Mouse (Mus musculus) spleen, postnatal 14 days (tissue): Measurements from ENCODE around the gene Hdgfl2.

Experiments used
- DNase-seq, 2 experiments: peaks; one replicate each; pipeline ENCODE4 v3.0.0; 2021 to 2022; ENCODE audit warnings: low spot score in 2 of 2

Gene Hdgfl2

GRCm38 (mm10) chr17:56125276-56125630, 45.8 kb downstream of the Hdgfl2 start:
- no peak for DNase-seq

- no peak for DNase-seq
These were observed 46.7 kb downstream of the Hdgfl2 start for GRCm38 (mm10) chr17:56126175-56126574.

DNA sequence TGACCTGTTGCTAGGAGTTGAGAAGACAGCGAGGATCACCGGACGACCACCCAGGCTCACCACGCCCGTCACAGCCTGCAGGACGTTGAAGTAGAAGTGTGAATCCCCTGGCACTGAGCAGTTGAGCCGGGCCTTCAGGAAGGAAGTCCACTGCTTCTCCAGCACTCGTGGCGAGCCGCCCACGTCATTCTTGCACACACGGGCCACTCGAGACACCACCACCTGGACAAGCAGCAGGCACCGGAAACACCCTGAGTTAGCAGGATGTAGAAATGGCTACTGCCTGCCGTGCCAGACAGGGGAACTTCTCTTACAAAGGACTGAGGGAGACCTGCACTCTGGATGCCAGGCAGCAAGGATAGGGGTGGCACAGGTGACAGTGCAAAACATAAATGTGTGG, 48.8 kb downstream of the Hdgfl2 start:
- no peak for DNase-seq

- DNase-seq, result no peak
These were observed 51.7 kb downstream of the Hdgfl2 start for GRCm38 (mm10) chr17:56131136-56131535.

DNA sequence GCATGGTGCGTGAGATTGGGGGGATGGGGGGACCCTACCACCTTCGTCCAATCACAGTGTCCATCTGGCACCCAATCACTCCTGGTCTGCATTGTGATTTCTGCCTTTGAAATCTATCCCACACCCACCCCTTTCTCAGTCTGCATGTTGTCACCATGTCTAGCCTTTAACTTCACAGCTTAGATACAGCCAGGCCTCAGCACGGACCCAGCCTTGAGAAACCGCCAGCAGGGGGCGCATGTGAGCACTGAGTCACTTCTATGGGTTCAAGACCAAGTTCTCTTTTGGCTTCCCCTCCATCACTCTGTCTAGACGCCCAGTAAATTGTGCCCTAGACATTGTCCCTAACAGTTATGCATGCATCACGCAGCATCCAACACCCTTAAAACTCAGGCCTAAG, 52.4 kb downstream of the Hdgfl2 start:
- peak; percentile 44 to 72 for DNase-seq

DNA sequence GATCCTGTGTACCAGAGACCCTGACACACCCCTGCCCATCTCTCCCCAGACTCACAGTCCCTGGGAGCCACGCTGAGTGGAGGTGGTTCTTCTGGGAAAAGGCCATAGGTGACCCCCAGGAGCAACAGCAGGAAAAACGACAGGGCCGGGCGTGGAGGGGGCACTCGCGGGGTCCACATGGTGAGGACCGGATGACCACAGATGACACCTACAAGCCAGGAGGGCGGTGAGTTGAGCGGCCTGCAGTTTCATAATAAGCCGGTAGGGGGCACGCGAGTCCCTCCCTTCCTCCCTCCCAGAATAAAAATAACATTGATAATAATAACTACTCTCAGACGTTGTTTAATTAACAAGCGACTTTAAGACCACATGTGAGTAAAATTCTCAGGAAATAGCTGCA, 53.2 kb downstream of the Hdgfl2 start:
- DNase-seq, result peak; percentile 50 to 65

DNA sequence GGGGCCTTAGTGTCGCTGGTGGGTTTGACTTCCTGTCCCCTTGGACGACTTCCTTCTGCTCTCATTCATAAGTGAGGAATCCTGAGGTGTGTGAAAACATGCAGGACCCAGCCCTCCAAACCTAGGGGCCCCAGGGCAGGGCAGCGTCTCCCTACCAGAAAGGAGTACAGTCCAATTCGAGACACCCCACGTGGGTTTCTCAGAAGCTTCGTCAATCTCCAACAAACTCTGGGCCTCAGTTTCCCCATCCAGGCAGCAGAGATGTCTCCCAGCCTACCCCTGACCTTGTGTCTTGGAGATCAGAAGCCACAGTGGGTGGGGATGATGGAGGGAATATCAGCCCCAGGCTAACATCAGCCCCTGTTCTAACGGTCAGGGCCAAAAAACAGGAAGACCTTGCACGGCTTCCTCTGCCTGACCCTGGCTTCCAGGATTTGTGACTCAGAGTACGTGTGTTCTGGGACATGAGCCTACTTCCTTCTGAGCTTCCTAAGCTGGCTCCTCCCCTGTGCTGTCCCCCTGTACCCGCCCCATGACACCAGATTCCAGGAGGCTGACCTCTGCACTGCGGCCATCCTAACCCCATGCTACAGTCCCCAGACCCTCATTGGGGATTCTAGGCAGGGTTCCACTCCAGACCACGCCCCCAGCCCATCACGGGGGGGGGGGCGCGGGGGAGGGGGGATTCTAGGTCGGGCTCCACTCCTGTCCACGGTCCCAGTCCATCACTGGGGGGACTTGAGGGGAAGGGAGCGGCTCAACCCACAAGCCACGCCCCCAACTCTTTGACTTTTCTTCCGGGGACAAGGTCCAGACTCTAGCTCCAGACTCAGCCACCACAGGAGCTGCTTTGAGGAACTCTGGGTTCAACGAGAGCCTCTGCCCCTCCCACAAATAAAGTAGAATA, 54.3 kb downstream of the Hdgfl2 start:
- no peak for DNase-seq

DNA sequence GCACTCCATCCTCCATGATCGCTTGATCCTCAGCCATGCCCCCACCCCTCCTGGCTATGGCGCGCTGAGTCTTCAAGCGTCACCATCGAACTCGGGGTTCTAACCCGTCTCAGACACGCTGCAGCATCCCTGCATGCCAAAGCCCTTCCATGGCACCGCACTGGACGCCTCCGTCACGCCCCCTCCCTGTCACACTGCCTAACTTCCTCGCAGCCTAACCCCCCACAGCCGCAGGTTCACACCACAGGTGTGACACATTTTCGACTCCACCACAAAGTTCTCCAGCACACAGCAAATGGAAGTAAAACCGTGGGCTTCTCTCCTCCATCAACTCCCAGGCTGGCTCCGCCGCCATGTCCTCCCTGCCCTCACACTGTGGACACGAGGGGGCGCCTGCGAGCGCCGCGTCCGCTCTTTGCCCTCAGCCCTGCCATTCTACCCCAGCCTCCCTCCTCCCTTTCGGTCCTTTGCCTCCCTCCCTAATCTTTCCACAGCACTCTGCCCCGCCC, 55.1 kb downstream of the Hdgfl2 start:
- peak; percentile 56 to 73 for DNase-seq

DNA sequence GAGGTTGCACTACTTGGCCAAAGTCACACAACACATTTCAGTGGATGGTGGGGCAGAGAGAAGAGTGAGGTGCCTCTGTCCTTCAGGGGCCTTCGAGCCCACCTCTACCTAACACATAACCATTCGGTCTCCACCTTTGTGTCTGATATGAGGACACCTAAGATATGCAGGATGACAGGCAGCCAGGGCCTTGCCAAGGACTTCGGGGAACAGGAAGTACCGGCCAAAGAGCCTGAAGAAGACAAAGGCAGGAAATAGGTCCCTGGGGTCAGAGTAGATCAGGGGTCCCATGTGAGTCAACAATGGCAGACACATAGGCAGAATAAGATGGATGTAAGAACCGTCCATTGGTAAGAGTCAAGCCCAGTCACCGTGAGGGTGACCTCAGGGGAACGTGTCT, 57.1 kb downstream of the Hdgfl2 start:
- no peak for DNase-seq

- DNase-seq, result no peak
These were observed 58.6 kb downstream of the Hdgfl2 start for GRCm38 (mm10) chr17:56137839-56138613.

GRCm38 (mm10) chr17:56139355-56139754, 59.9 kb downstream of the Hdgfl2 start:
- no peak for DNase-seq

DNA sequence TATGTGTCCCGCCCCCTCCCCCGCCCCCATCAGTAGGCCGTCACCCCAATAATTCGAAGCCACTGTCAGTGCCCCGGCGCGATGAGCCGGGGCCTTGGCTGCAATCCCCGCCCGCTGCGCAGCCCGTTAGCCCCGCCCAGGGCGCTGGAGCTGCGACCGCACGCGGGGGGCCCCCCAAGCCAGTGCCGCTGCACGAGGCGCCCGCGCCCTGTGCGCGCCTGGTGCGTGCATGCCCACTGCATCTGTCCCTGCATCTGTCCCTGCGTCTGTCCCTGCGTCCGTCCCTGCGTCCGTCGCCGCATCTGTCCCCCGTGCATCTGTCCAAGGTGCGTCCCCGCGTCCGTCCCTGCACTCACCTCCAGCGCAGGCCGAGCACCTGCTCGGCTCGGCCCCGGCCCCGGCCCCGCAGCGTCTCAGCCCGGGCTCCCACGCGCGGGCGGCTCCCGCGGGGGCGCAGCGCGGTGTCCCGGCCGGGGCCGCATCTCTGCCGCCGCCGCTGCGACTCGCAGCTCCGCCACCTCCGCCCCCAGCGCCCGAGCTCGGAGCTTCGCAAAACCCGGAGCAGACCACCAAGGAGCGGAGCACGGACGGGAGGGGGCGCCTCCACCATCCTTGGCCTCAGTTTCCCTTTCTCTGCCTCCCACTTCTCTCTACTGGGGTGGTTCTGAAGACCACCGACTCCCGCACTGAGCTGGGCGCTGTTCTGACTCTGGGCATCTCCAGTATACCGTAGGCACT, 60.6 kb downstream of the Hdgfl2 start, which contains the start of gene Sema6b:
Gene Sema6b, minus strand, starts transcription at position 486 of the 738 bp plus-strand sequence.
- DNase-seq, result no peak

DNA sequence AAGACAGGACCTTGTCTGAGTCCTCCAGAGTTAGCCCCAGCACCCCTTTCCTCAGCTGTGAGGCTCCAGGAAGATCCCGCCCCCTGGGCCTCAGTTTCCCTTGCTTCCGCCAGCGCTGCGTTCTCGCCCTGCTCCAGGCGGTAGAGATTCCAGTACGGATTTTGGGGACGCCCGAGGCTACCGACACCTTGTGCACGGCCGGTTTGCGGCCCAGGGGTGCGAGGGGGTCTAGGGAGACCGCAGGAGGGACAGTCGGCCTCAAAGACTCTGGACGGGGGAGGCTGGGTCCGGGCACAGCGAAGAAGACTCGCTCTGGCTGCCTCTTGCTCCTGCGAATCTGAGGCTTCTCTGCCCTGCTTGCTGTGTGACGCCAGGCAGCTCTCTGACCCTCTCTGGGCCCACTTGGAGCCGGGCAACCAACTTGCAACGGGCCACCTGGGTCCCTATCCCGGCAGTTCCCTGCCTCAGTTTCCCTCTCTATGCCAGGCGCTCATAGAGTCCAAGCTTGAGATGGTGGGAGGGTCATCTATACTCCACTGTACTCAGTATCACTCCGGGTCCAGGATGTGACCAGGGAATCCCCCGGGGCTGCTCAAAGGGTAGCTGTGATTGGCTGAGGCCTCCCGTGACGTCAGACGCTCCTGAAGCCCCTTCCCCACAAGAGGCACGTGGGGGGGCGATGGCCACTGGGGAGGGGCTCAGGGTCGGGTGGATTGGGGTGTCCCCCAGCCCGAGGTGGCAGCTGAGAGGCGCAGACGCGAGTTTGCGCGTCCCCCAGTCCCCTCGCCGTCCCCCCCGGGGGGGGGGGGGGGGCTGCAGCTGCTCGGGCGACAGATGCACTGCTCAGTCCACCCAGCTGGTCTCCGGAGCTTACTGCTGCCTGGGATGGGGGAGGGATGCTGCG, 62.5 kb downstream of the Hdgfl2 start:
- DNase-seq, result no peak

DNA sequence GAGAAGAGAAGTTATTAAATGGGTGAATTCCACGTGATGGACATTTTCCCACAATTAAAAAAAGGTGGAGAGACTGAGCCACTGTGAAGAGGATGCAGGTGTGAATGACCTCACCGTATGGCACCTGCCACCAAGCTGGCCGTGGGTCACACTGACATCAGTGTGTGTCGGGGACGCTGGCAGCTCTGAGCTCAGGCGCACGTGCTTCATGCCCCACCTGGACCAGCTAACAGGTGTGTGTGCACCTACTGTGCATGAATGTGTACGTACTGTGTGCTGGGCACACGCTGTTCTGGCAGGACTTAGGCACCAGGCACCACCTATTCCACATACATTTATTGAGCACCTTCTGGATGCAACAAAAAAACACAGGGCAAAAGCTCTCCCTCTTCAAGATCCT, 65.1 kb downstream of the Hdgfl2 start:
- DNase-seq, result no peak

- no peak for DNase-seq
These were observed 66.7 kb downstream of the Hdgfl2 start for GRCm38 (mm10) chr17:56146131-56146530.

GRCm38 (mm10) chr17:56147420-56147819, 68.0 kb downstream of the Hdgfl2 start:
- DNase-seq, result no peak

GRCm38 (mm10) chr17:56148280-56148679, 68.8 kb downstream of the Hdgfl2 start:
- no peak for DNase-seq

GRCm38 (mm10) chr17:56148790-56149618, 69.6 kb downstream of the Hdgfl2 start:
- DNase-seq, result no peak

DNA sequence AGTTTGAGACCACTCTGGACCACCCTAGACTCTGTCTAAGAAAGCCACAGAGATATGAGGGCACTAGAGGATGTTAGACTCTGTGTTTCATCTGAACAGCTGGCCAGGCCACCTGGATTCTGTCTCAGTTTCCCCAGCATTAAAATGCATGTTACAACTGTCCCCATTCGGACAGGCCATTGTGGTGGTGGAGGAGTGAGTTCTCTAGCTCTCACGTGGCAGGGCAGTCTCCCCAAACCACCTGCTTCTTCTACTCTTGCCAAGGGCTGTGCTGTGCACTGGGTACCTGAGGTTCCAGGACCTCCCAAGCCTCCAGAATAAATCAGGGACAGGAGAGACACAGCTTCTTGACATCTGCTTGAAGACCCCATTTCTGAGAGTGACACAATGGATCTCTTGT, 70.5 kb downstream of the Hdgfl2 start:
- DNase-seq, result no peak
